In genomic region chr1:36745661-36746060, GRCm38 (mm10) we compare ENCODE assay signal across 23 mouse cellular contexts. TPM values are rescaled to one million over a fixed set of nuclear protein-coding genes. Genes with fewer than 3 reads are reported as not detected.
DNase-seq lines count a peak whose midpoint lies in the region; ATAC-seq lines count a peak whose summit lies in the region.
"Had no signal": no experiment of that assay in that cellular context is flagged by ENCODE, and none has a peak within 500 bp of the region (broad histone marks: within the 10 kb centered on the region; RNA-seq: fewer than 3 reads in every experiment).

No protein-coding gene starts in this region.

- no peaks in the 10 kb centered on the region for H3K36me3 ChIP-seq in kidney, embryonic 14.5 days (ENCODE audit: control insufficient read depth, insufficient read depth, low read length)
- H3K36me3 ChIP-seq: embryonic facial prominence, embryonic 13.5 days; embryonic facial prominence, embryonic 15.5 days; forebrain, embryonic 10.5 days; forebrain, embryonic 12.5 days; G1E had no signal

- no peaks in the 10 kb centered on the region for H3K27me3 ChIP-seq in kidney, embryonic 14.5 days (ENCODE audit: control insufficient read depth, insufficient read depth, low read length)
- H3K27me3 ChIP-seq: embryonic facial prominence, embryonic 15.5 days had no signal

- H3K9ac ChIP-seq in kidney, embryonic 14.5 days (ENCODE audit: low read depth, low read length): no peak overlapping the region
- H3K9ac ChIP-seq: embryonic facial prominence, embryonic 13.5 days; embryonic facial prominence, embryonic 15.5 days; forebrain, embryonic 12.5 days had no signal

- ATAC-seq in kidney, embryonic 14.5 days (ENCODE audit: low FRiP score, low TSS enrichment): 0 out of 2 replicates have a peak, but pooled peaks have one; percentile 20
- ATAC-seq in activated CD4-positive, CD25-positive, alpha-beta regulatory T cell, adult 4 months: no peak
- ATAC-seq: forebrain, embryonic 14.5 days; forebrain, embryonic 16.5 days; Patski had no signal

- H3K9me3 ChIP-seq in kidney, embryonic 14.5 days (ENCODE audit: control insufficient read depth, low read length): no peaks in the 10 kb centered on the region
- H3K9me3 ChIP-seq: embryonic facial prominence, embryonic 13.5 days; embryonic facial prominence, embryonic 15.5 days; forebrain, embryonic 10.5 days; forebrain, embryonic 12.5 days; G1E had no signal

- H3K4me1 ChIP-seq in kidney, embryonic 14.5 days (ENCODE audit: control insufficient read depth, insufficient read depth, low read length): no peaks in the 10 kb centered on the region

- no peak for DNase-seq in kidney, adult 11 months
- DNase-seq in ES-CJ7 (ENCODE audit: low read depth, low spot score) (peak; percentile 46), ZHBTc4 (ENCODE audit: low read depth, low spot score) (peak; percentile 56)
- DNase-seq: adrenal gland, adult 8-10 months; adrenal gland, postnatal 14 days; adrenal gland, postnatal 36 days; cerebellum, adult 18-20 months; cerebellum, adult 9-11 months; cerebellum, postnatal 14 days; cerebellum, postnatal 36 days; embryo, embryonic 11 days had no signal

- WGBS in kidney, embryonic 14.5 days: 62% methylated on average over 4 of the region's 4 CpGs

- no peak overlapping the region for H3K4me2 ChIP-seq in kidney, embryonic 14.5 days (replicated peaks; ENCODE audit: low read depth, low read length)
- H3K4me2 ChIP-seq: embryonic facial prominence, embryonic 13.5 days; embryonic facial prominence, embryonic 15.5 days; forebrain, embryonic 12.5 days had no signal

- no peak overlapping the region for H3K27ac ChIP-seq in kidney, embryonic 14.5 days (ENCODE audit: low read depth, low read length)
- H3K27ac ChIP-seq: embryonic facial prominence, embryonic 13.5 days; embryonic facial prominence, embryonic 15.5 days; forebrain, embryonic 10.5 days; forebrain, embryonic 12.5 days had no signal

- no peak overlapping the region for H3K4me3 ChIP-seq in kidney, embryonic 14.5 days (ENCODE audit: low read length)
- H3K4me3 ChIP-seq: embryonic facial prominence, embryonic 13.5 days; embryonic facial prominence, embryonic 15.5 days; erythroblast, embryonic 14.5 days; forebrain, embryonic 10.5 days; forebrain, embryonic 12.5 days had no signal

RNA-seq across cellular contexts. Expression of gene Zap70, which starts 15.9 kb away (rescaled TPM):
- 0.18 and 0.46 TPM in 2 replicates for polyA plus RNA-seq in kidney, embryonic 14.5 days (2014; fragmentation: Nextera tagmentation; extraction: Ambion mirVana)
- polyA plus RNA-seq in activated CD4-positive, CD25-positive, alpha-beta regulatory T cell, adult 4 months (2017; shearing (Covaris generic)): 100 to 1,000 TPM; 171 to 269 TPM
- polyA plus RNA-seq: C2C12; erythroblast, embryonic 14.5 days had no signal

RNA-seq across cellular contexts. Expression of gene Actr1b, which starts 31.4 kb away (rescaled TPM):
- 59.9 and 93.0 TPM in 2 replicates for polyA plus RNA-seq in kidney, embryonic 14.5 days (2014; fragmentation: Nextera tagmentation; extraction: Ambion mirVana)
- 10 to 100 TPM; 41.9 to 51.7 TPM for polyA plus RNA-seq in activated CD4-positive, CD25-positive, alpha-beta regulatory T cell, adult 4 months (2017; shearing (Covaris generic))

RNA-seq across cellular contexts. Expression of gene 4933424G06Rik, which starts 35.7 kb away (rescaled TPM):
- polyA plus RNA-seq in kidney, embryonic 14.5 days (2014; fragmentation: Nextera tagmentation; extraction: Ambion mirVana): 0.34 TPM in 1 of 2 replicates, not detected in the other
- polyA plus RNA-seq in activated CD4-positive, CD25-positive, alpha-beta regulatory T cell, adult 4 months (2017; shearing (Covaris generic)): not detected
- polyA plus RNA-seq: erythroblast, embryonic 14.5 days; forebrain, embryonic 10.5 days; forebrain, embryonic 14.5 days; G1E had no signal

RNA-seq across cellular contexts. Expression of gene Cox5b, which starts 54.4 kb away (rescaled TPM):
- 659 and 772 TPM in 2 replicates for polyA plus RNA-seq in kidney, embryonic 14.5 days (2014; fragmentation: Nextera tagmentation; extraction: Ambion mirVana)
- polyA plus RNA-seq in activated CD4-positive, CD25-positive, alpha-beta regulatory T cell, adult 4 months (2017; shearing (Covaris generic)): 100 to 1,000 TPM; 325 to 418 TPM

Comparison
In these comparisons a context has a peak if more than half of its experiments do, and no peak if none do; other contexts are left out.
1. RNA of gene Zap70, which starts 15.9 kb away (polyA plus RNA-seq): 171 to 269 TPM in activated CD4-positive, CD25-positive, alpha-beta regulatory T cell, adult 4 months; 0.18 to 0.46 TPM in kidney, embryonic 14.5 days; every median in the first group is over 100 times any median in the second.